Mouse (Mus musculus) T-helper 1 cell (primary cell): ENCODE measurements around the gene Ky.

Experiments used
- in situ Hi-C: fragments of 300-600 bp; cut with MboI, MseI; formaldehyde crosslinking; loops from one replicate; pipeline ENCODE4 v1.15.1; 2025; ENCODE audit warnings: high pct_unique_total_duplicates

The Ky gene

GRCm38 (mm10) chr9:102505700-102506585 is at the start of gene Ky:
Gene Ky, plus strand, starts transcription at chr9:102505750.
- in situ Hi-C loops = no loop called here

GRCm38 (mm10) chr9:102462251-102462650 is 43.3 kb upstream of the Ky start:
- in situ Hi-C loops = no loop called here

GRCm38 (mm10) chr9:102465044-102465443 is 40.5 kb upstream of the Ky start:
- in situ Hi-C loops = no loop called here

GRCm38 (mm10) chr9:102465726-102466125 is 39.8 kb upstream of the Ky start:
- in situ Hi-C loops = no loop called here

GRCm38 (mm10) chr9:102470076-102470819 is 35.3 kb upstream of the Ky start:
- in situ Hi-C loops = no loop called here

- in situ Hi-C loops = no loop called here
These were observed 27.6 kb upstream of the Ky start for GRCm38 (mm10) chr9:102477767-102478450.

GRCm38 (mm10) chr9:102478451-102478835 is 27.1 kb upstream of the Ky start:
- in situ Hi-C loops = no loop called here

GRCm38 (mm10) chr9:102479022-102479421 is 26.5 kb upstream of the Ky start:
- in situ Hi-C loops = no loop called here

GRCm38 (mm10) chr9:102492031-102492795 is 13.3 kb upstream of the Ky start:
- in situ Hi-C loops = no loop called here

- in situ Hi-C loops = no loop called here
These were observed 12.5 kb upstream of the Ky start for GRCm38 (mm10) chr9:102493044-102493443.

- in situ Hi-C loops = no loop called here
These were observed 11.6 kb upstream of the Ky start for GRCm38 (mm10) chr9:102493916-102494315.

- in situ Hi-C loops = no loop called here
These were observed 11.1 kb upstream of the Ky start for GRCm38 (mm10) chr9:102494454-102494853.

- in situ Hi-C loops = no loop called here
These were observed 10.3 kb upstream of the Ky start for GRCm38 (mm10) chr9:102495266-102495665.

- in situ Hi-C loops = no loop called here
These were observed 9.0 kb upstream of the Ky start for GRCm38 (mm10) chr9:102496481-102497041.

GRCm38 (mm10) chr9:102497089-102497690 is 8.4 kb upstream of the Ky start:
- in situ Hi-C loops = no loop called here

GRCm38 (mm10) chr9:102497833-102498430 is 7.6 kb upstream of the Ky start:
- in situ Hi-C loops = no loop called here

GRCm38 (mm10) chr9:102498701-102499100 is 6.8 kb upstream of the Ky start:
- in situ Hi-C loops = no loop called here

- in situ Hi-C loops = no loop called here
These were observed 6.3 kb upstream of the Ky start for GRCm38 (mm10) chr9:102499266-102499665.

GRCm38 (mm10) chr9:102499746-102500145 is 5.8 kb upstream of the Ky start:
- in situ Hi-C loops = no loop called here

GRCm38 (mm10) chr9:102501113-102501512 is 4.4 kb upstream of the Ky start:
- in situ Hi-C loops = no loop called here
